Mouse (Mus musculus): ENCODE results near the gene Plk4. TPM values are rescaled to one million over a fixed set of nuclear protein-coding genes. Genes with fewer than 3 reads are reported as not detected.

Plk4 gene
- polyA plus RNA-seq (2014; fragmentation: Illumina TruSeq; extraction: RNeasy Lipid Tissue Mini Kit (QIAGEN cat#74804); ENCODE audit: low read depth, low replicate concordance) = 206 TPM

GRCm38 (mm10) chr3:40799530-40800372, at the start of gene Plk4:
Gene Plk4, plus strand, starts transcription at chr3:40800019.

GRCm38 (mm10) chr3:40846473-40846956, 46.7 kb downstream of the Plk4 start, which contains the start of gene Mfsd8:
Gene Mfsd8, minus strand, starts transcription at chr3:40846886.

GRCm38 (mm10) chr3:40846957-40847017, 47.0 kb downstream of the Plk4 start, which contains the start of gene Abhd18:
Gene Abhd18, plus strand, starts transcription at chr3:40846970.

Other genes starting within 250 kb of the Plk4 start
- 104 TPM for gene Slc25a31, start 91.2 kb upstream of the Plk4 start, polyA plus RNA-seq (2014; fragmentation: Illumina TruSeq; extraction: RNeasy Lipid Tissue Mini Kit (QIAGEN cat#74804); ENCODE audit: low read depth, low replicate concordance)
- gene Hspa4l, start 55.5 kb upstream of the Plk4 start, polyA plus RNA-seq (2014; fragmentation: Illumina TruSeq; extraction: RNeasy Lipid Tissue Mini Kit (QIAGEN cat#74804); ENCODE audit: low read depth, low replicate concordance) = 2,915 TPM
- gene Mfsd8, start 46.9 kb downstream of the Plk4 start, polyA plus RNA-seq (2014; fragmentation: Illumina TruSeq; extraction: RNeasy Lipid Tissue Mini Kit (QIAGEN cat#74804); ENCODE audit: low read depth, low replicate concordance) = 9.2 TPM
- 39.7 TPM for gene Abhd18, start 47.0 kb downstream of the Plk4 start, polyA plus RNA-seq (2014; fragmentation: Illumina TruSeq; extraction: RNeasy Lipid Tissue Mini Kit (QIAGEN cat#74804); ENCODE audit: low read depth, low replicate concordance)
- 545 TPM for gene 1700034I23Rik, start 102.5 kb downstream of the Plk4 start, polyA plus RNA-seq (2014; fragmentation: Illumina TruSeq; extraction: RNeasy Lipid Tissue Mini Kit (QIAGEN cat#74804); ENCODE audit: low read depth, low replicate concordance)
- gene Larp1b, start 149.8 kb downstream of the Plk4 start, polyA plus RNA-seq (2014; fragmentation: Illumina TruSeq; extraction: RNeasy Lipid Tissue Mini Kit (QIAGEN cat#74804); ENCODE audit: low read depth, low replicate concordance) = 686 TPM

Measured in testis, adult 10 weeks (tissue).